Mouse (Mus musculus): Measurements from ENCODE around the gene Pnpla7.

GRCm38 (mm10) chr2:25063523-25063922, 87.7 kb downstream of the Pnpla7 start:
- TF ChIP-seq POLR2A (IDR thresholded peaks at IDR 0.05; ENCODE audit: borderline replicate concordance, extremely low read depth, low read depth, low read length) = no peak
- no peak for TF ChIP-seq CTCF (IDR thresholded peaks at IDR 0.05; ENCODE audit: insufficient read depth, low read length)
